ENCODE assay signal across 10 mouse cellular contexts in the genomic region with DNA sequence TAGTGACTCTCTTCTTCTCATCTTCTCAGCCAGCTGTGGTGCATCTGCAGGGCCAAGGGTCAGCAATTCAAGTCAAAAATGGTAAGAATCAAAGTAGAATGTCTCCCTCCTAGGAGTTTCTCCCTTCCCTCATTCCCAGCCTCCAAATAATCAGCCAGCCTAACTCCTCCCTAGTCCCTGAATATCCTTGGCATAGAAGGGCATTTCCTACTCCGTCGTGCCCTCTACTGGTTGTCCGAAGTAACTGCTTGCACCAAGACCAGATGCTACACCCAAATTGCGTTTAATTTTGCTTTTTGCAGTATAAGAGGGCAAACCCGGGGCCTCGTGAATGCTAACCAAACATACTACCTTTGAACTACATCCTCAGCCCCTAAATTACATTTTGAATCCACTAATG. TPM values are rescaled to one million over a fixed set of nuclear protein-coding genes. Genes with fewer than 3 reads are reported as not detected.
DNase-seq lines count a peak whose midpoint lies in the region; ATAC-seq and TF ChIP-seq lines count a peak whose summit lies in the region.
"Had no signal": no experiment of that assay in that cellular context is flagged by ENCODE, and none has a peak within 500 bp of the region (broad histone marks: within the 10 kb centered on the region; RNA-seq: fewer than 3 reads in every experiment).

No protein-coding gene starts in this region.

- H3K4me2 ChIP-seq in hindbrain, embryonic 12.5 days (replicated peaks) = no peak overlapping the region
- H3K4me2 ChIP-seq: neural tube, embryonic 13.5 days had no signal

- peaks cover 22% of the 10 kb centered on the region for H3K27me3 ChIP-seq in hindbrain, embryonic 12.5 days

- no peak overlapping the region for H3K9ac ChIP-seq in hindbrain, embryonic 12.5 days
- H3K9ac ChIP-seq: neural tube, embryonic 13.5 days had no signal

- 0 out of 2 replicates have a peak, but pooled peaks have one; percentile 26 for ATAC-seq in hindbrain, embryonic 12.5 days (ENCODE audit: low FRiP score)

- H3K36me3 ChIP-seq in hindbrain, embryonic 12.5 days = no peaks in the 10 kb centered on the region
- H3K36me3 ChIP-seq: neural tube, embryonic 13.5 days had no signal

- no peak overlapping the region for H3K4me3 ChIP-seq in gastrocnemius, adult 2 months
- no peak overlapping the region for H3K4me3 ChIP-seq in hindbrain, embryonic 12.5 days
- H3K4me3 ChIP-seq: neural tube, embryonic 13.5 days had no signal

- H3K4me1 ChIP-seq in hindbrain, embryonic 12.5 days = no peaks in the 10 kb centered on the region
- H3K4me1 ChIP-seq: neural tube, embryonic 13.5 days had no signal

- peak; percentile 70 for TF ChIP-seq CTCF in gastrocnemius, adult 2 months (IDR thresholded peaks at IDR 0.05)

- H3K9me3 ChIP-seq in hindbrain, embryonic 12.5 days (replicated peaks) = no peaks in the 10 kb centered on the region

- DNase-seq in gastrocnemius, adult 2 months = peak; percentile 30
- no peak for DNase-seq in gastrocnemius, postnatal 36 days
- peak; percentile 13 for DNase-seq in ovary, postnatal 36 days (ENCODE audit: low spot score)
- no peak for DNase-seq in ovary, postnatal 10 days (ENCODE audit: low spot score)
- DNase-seq in c-Kit-positive CD71-positive TER-119-positive erythroid progenitor cells, embryonic 14.5 days (ENCODE audit: low spot score) = peak; percentile 20
- DNase-seq in lung, postnatal 36 days = peak; percentile 17
- DNase-seq in B cell, adult 2 months = no peak

- intact Hi-C loops in gastrocnemius, adult 2 months (cut with DNase I) = loop anchor here (5.0 kb wide), 1 partner anchor 1260 kb away; no protein-coding TSS in a partner anchor
- intact Hi-C loops in gastrocnemius, postnatal 36 days (cut with DNase I) = loop anchor here (2.0 kb wide), 1 partner anchor 540 kb away; no protein-coding TSS in a partner anchor

- no peak overlapping the region for H3K27ac ChIP-seq in gastrocnemius, adult 2 months
- H3K27ac ChIP-seq in hindbrain, embryonic 12.5 days = no peak overlapping the region
- H3K27ac ChIP-seq: neural tube, embryonic 13.5 days had no signal

- 30% methylated on average over 6 of the region's 6 CpGs for WGBS in hindbrain, embryonic 12.5 days

RNA-seq across cellular contexts. Expression of a gene that starts 36.5 kb away (rescaled TPM):
- total RNA-seq in gastrocnemius, adult 2 months (2021) = not detected
- total RNA-seq in gastrocnemius, postnatal 36 days (2021) = not detected
- not detected in 2 replicates for polyA plus RNA-seq in hindbrain, embryonic 12.5 days (2016; fragmentation: Nextera tagmentation; extraction: Ambion mirVana)
- polyA plus RNA-seq: intestine, embryonic 14.5 days; neural tube, embryonic 13.5 days had no signal

RNA-seq across cellular contexts. Expression of a gene that starts 50.2 kb away (rescaled TPM):
- not detected for total RNA-seq in gastrocnemius, adult 2 months (2021)
- under 1 TPM in 1 of 2 experiments, not detected in 1; 0.18 TPM for total RNA-seq in gastrocnemius, postnatal 36 days (2021)
- polyA plus RNA-seq in hindbrain, embryonic 12.5 days (2016; fragmentation: Nextera tagmentation; extraction: Ambion mirVana) = 0.29 and 0.72 TPM in 2 replicates

Comparison
In these comparisons a context has a peak if more than half of its experiments do, and no peak if none do; other contexts are left out.
1. DNase-seq: peak in gastrocnemius, adult 2 months (single experiment), ovary, postnatal 36 days (single experiment), c-Kit-positive CD71-positive TER-119-positive erythroid progenitor cells, embryonic 14.5 days (single experiment) and lung, postnatal 36 days (single experiment); none in gastrocnemius, postnatal 36 days (0 of 2), ovary, postnatal 10 days (single experiment) and B cell, adult 2 months (0 of 2).